Mouse (Mus musculus) ZHBTc4 (cell line): Measurements from ENCODE around the gene Gfod1.

Experiments
- DNase-seq: peaks from one replicate; pipeline ENCODE4 v3.0.0-alpha.2; 2011; ENCODE audit warnings: low read depth, low spot score

Gfod1 gene

DNA sequence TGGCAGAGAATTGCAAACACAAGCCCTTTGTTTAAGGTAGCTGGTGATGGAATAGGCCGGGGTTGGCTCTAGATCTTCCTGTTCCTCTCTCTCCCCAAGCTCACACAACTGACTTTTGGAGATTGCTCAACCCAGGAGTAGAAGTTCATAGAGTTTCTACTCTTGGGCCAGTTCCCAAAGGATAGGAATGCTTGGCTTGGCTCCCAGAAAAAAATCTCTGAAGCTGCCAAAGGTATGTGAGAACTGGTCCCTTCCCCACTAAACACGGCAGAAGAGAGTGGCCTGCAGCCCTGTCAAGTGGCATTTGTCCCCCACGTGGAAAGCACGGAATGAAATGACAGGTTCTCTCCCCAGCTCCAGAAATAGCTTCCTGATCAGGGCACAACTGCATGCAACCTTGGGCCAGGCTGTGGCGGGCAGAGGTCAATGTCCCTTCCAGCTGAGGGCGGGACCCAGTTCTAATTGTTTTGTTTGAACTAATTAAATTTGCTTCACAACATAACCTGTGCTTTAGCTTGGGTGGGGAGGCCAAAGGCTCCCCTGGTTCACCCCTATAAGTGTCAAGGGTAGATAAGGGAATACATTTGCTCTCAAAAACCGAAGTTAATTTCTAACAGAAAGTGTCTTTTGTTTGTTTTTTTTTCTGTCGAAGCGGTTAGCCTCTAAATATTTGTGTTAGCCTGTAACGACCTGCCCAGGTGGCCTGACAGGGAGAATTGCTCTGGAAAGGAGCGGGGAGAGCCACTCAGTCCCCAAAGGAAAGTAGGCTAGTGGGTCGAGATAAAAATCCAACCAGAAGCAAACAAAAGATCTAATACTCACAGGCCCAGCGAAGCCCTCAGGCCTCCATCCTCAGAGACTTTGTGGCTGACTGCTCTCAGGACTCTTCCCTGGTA is 71.8 kb downstream of the Gfod1 start:
- peak; percentile 33 for DNase-seq

DNA sequence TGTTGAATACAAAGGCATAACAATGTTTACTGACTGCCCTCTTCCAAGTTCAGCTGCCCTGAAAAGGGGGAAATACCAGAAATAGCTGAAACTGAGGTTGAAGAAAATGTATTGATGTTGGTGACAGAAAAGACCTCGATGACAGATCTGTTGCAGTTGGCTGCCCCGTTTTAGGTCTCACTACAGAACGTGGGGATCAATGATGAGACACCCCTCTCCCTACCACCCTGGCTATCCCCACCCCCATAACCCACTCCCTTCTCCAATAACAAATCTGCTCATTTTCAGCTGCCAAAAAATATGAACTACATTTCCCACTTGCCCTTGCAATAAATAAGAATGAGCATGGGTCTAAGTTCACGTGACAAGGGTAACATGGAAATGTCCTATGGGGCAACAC is 73.1 kb downstream of the Gfod1 start:
- no peak for DNase-seq

DNA sequence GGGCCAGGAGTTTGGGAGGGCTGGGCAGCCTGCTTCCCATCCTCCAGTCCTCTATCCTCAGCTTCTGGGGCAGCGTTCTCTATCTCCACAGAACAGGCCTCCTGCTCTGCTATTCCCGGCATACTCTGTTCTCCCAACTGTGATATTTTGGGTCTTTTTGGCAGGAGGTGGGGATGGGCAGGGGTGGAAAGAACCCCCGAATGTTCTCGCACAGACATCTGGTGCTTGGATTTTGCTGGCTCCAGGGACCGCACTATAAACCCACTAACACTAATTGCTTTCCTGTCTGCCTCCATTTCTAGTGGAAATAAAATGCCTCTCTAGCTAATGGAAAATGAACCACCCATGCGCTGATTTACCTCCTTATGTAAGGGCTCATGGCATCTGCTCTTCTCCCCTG is 73.7 kb downstream of the Gfod1 start:
- no peak for DNase-seq

DNA sequence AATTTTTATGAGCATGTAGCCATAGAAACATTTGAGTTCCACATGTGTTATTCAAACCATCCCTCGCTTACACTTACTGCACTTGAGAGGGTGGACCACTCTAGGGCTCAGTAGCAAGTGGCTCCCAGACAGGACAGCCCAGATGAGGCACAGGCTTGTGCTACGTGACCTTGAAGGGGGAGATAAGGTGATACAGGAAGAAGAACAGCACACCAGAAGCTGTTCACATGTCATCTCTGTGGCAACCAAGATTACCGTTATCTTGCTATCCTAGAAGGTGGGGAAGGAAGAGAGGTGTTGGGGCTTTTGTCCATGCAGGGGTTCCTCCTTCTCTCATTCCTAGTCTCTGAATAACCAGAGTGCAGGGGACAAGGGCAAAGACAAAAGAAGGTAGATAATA is 74.2 kb downstream of the Gfod1 start:
- no peak for DNase-seq

DNA sequence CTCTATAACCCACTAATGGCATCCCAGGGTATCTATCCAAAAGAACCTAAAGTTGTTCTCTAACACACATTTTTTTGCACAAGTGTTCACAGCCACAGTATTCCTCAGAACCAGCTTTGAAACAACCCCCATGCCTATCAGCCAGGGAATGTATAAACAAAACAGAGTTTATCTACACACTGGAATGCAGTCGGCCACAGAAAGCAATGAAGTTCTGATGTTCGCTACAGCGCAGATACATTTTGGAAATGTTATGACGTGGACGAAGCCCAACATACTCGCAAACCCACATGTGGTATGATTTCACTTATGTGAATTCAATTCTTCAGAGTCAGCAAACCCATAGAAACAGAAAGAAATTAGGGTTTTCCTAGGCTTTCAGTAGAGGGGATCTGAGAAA is 75.8 kb downstream of the Gfod1 start:
- DNase-seq = no peak

DNA sequence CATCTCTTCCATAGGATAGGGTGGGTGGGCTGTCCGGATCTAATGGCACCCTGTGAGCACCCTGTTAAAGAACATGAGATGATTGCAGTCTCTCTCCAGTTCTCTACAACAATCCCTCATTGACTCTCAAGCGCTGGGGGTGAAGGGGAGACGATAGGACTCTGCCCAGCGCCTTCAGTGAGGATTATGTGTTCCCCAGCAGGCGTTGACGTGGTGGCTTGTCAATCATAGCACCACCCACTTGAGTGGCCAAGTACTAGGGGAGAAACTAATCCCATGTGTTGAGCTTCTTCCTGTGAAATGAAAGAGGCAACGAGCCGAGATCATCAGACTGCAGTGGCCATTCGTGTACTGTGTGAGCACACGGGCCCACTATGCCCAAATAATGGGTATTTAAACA is 77.9 kb downstream of the Gfod1 start:
- no peak for DNase-seq

DNA sequence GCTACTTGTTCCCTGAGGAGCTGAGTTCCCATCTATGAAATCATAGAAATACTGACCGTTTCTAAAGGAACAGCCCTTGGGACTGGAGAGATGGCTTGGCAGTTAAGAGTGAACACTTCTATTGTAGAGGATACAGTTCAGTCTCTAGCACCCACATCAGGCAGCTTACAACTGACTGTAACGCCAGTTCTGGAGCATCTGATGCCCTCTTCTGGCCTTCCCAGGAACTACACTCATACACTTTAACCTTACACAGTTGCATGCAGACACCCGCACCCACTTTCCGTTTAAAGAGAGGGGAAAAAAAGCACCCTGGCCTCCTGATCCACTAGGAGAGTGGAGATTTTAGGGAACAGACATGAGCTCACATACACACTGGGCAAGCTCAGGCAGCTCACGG is 78.8 kb downstream of the Gfod1 start:
- DNase-seq = peak; percentile 46

DNA sequence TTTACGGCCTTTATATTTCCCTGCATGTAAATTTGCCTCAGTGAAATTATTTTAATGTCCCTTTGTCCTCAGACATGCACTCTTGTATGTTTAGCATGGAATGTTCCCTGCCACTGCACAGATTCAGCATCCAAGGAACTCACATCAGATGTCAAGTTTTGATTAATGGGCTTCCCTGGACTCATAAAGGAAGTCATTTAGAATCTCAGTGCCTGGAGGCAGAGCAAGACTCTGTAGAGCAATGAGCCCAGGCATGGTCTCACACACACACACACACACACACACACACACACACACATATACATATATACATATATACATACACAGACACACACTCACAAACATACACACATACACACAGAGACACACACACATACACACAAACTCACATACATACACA is 81.9 kb downstream of the Gfod1 start:
- DNase-seq = no peak

DNA sequence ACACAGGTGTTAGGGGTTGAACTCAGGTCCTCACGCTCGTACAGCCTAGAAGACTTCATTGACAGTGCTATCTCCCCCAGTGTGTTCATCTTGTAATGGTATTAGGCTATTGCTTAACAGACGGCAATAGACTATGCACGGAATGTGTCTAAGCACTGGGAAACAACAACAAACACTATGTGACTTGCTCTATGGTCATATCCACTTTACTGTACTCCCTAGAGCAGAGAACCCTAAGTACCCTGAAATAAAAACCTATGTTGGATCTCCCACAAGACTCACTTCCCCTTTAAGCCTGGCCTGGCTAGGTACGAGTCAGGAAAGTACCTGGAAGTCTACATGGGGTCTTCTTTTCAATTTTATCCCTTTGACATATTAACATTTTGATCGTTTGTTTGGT is 82.7 kb downstream of the Gfod1 start:
- no peak for DNase-seq

DNA sequence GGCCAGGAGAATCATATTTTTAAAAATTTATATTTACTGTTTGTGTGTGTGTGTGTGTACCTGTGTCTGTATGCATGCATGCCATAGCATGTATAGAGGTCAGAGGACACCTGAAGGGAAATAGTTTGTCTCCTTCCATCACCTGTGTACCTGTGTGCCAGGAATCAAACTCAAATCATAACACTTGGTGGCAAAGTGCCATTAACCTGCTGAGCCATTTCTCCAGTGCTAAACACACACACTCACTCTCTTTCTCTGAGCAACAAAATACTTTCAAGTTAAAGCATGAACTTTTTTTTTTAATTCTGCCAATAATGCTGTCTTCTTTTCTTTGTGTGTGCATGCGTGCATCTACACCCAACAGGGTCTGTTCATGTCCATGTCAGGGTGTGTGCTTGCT is 83.3 kb downstream of the Gfod1 start:
- no peak for DNase-seq

DNA sequence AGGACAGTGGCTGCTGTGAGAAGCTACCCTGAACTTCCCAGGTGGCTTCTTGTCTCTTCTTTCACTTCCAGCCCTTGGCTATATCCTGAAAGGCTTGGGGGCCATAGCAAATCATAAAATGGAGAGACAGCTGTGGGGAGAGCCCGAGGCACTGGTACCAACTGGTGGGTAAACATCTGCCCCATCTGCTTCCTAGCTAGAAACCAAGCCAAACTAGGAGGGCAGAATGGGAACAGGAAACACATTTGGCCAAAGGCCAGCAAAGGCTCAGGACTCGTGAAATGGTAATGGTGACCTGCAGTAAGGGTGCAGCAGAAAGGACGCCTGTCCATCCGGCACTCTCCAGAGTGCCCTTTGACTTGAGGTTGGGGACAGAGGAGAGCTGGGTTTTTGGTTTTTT is 85.2 kb downstream of the Gfod1 start:
- no peak for DNase-seq

DNA sequence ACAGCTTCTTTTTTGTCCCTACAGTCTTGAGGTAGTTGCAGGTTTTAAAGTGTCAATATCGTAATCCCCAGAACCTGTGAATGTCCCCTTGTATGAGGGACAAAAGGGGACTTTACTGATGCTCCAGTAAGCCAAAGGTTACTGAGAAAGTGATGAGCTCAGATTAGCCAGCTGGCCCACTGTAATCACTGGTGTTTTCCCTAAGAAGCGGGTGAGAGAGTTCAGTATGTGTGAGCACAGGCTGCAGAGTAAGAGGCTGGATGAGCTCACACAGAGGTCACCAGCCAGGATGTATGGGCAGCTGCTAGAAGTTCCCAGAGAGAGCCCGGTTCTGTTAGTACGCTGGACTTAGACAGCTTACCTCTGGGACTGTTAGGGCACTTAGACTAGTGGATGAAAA is 85.7 kb downstream of the Gfod1 start:
- DNase-seq = no peak

DNA sequence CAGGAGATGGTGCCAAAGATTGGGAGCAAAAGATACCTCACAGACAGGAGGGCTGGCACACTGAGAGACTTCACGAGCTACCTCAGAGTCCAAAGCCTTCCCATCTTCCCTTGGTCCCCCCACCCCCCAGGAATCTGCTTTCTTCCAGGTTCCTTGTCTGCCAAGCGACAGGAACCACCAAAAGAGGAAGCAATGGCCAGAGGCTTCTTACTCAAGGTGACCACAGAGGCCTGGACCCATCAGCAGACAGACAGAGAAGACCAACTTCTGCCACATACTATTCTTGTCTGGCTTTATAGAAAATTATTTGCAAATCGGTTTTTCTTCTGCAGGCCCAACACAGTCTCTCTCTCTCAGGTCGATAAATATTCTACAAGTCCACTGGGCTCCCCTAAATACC is 86.3 kb downstream of the Gfod1 start:
- DNase-seq = no peak

DNA sequence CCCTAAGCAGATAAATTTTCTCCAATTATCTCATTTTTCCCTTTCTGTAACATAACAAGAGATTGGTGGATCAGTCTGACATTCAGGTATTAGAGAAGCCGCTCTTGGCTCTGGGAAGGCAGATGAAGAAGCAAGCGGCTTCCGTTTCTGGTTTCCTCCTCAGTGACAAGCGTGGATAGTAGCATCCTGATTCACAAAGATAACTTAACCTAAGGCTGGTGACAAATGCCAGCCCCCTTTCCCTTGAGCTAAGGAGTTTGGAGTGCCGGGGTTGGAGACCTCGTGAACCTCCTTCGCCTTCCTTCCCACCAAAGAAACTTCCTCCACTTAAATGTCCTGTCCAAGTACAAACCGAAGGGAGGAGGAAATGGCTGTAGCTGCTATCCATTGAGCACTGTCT is 86.9 kb downstream of the Gfod1 start:
- DNase-seq = no peak

DNA sequence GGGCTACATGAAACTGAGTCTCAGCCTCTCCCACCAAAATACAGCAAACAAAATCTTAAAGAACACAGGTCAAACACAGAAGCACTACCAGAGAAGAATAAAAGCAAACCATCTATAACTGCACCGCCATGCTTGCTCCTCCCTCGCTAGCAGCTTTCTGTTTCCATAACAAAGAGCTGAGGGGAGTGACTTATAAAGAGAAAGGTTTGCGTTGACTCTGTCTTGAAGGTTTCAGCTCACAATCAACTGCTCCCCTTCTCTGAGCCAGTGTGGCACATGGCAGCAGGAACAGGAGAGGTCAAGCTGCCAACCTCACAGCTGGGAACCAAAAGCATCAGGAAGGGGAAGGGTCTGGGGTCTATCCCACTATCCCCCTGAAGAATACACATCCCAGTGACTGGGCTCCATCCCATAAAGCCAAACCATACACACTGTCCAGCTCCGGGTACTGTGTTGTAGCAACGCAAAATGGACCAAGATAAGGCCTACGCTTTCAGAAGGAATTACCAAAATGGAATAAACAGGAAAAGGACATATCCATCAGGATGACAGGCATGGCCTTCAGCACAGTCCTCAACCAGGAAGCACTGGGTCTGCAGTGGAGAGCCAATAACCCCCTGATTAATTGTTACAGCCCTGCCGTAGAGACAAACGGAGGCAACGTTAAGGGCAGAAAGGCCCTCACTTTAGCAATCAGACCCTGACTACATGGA is 87.8 kb downstream of the Gfod1 start:
- DNase-seq = no peak

DNA sequence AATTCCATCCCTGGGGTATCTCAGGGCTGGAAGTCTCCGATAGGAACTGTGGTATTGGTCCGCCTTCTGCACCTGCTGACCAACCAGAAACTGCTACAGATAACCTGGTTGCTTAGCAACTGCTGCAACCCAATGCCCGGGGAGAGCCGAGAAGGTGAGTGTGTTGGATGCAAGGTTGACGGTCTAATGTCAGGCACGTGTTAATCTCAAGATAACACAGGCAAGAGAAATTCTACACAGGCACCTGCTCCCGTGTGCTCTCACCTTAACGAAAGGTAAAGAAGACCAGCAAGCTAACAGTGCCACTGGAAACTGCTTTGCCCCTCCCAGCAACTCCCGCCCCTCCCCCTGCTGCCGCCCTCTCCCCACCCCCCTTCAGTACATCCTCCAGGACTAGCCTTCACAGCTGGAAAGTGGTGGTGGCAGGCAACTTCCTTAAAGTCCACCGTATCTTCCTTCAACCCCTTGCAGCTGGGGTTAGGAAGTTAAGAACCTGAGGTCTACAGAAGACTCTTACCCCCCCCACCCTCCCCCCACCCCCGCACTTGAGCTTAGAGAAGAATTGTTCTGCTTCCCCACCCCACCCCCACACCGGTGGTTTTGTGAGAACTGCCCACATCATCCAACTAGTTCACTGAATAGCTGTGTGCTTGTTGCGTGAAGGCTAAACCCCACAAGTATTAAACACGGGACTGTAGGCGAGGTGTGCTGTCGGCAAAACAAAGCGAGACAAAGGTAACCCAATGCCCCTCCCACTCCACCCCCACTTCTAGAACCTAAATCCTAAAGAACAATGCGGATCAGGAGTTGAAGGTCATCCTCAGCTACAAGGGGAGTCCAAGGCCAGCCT is 88.6 kb downstream of the Gfod1 start:
- peak; percentile 83 for DNase-seq

DNA sequence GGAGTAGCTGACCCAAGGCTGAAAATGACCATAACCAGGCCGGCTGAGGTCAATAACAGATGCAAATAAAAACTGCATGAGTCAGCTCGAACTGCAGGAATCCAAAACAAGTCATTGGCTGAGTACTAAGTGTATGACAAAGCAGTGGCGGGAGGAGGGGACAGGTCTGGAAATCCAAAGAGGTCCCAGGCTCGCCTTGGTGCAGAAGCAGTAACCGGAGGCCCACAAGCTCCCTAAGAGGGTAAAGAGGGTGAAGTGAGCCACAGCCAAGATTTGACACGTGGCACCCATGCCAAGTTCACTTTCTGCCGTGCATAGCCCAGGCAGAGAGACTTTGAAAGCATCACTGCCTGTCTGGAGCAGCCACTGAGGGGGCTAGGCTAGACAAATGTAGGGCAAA is 91.6 kb downstream of the Gfod1 start:
- DNase-seq = no peak

DNA sequence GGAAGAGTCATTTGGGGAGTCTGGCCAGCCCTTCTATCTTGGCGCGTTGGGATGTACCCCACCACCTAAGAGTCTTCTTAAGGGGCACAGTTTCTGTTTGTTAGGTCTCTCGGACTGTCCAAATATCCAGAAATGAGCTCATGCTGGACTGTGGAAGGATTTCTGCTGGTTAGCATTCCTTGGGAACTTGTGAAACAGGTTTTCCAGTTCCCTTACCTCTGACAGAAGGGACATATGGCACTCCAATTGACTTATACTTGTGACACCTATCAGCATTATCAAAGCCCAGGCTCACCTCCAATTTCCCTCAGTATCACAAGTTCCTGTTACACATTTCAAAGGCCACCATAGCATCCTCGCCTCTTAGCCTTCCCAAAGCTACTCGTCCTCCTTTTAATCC is 93.0 kb downstream of the Gfod1 start:
- DNase-seq = no peak

DNA sequence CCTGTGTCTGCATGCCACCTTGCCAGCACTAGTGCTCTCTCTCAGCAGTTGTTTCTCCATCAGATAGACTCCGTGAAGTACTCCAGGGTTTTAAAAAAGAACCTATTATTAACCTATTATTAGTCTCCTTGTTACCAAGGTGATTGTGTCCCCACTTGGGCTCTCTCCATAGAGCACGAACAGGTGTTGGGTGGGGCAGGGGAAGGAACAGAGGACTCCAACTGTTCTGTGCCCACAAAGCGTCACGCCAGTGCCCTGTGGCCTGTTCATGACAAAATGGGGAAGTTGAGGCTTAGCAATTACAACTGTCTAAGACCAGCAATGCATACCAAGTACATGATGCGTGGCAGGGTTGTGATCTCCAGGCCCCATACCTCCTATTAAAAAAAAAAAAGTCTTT is 94.4 kb downstream of the Gfod1 start:
- DNase-seq = no peak

DNA sequence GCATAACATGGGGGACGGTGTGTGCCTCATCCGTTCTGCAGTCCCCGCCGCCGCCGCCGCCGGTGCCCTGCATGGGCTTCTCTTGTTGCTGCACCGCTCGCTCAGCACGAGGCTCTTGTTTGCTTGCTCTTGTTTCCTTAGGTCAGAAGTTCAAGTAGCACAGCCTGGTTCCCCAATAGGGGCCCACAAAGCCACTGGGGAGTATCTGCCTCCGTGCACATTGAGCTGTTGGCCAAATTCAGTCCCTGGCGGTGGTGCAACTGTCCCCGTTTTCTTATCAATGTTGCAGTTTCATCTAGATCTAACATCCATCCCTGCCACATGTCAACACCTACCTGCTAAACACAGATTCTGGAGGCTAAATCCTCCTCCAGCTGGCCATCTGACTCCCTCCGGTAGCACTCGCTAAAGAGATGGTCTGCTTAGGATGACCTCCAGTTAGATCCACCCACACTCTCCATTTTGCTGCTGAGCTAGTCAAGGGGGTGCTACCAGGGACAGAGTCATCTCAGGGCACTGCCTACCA is 95.0 kb downstream of the Gfod1 start:
- no peak for DNase-seq

DNA sequence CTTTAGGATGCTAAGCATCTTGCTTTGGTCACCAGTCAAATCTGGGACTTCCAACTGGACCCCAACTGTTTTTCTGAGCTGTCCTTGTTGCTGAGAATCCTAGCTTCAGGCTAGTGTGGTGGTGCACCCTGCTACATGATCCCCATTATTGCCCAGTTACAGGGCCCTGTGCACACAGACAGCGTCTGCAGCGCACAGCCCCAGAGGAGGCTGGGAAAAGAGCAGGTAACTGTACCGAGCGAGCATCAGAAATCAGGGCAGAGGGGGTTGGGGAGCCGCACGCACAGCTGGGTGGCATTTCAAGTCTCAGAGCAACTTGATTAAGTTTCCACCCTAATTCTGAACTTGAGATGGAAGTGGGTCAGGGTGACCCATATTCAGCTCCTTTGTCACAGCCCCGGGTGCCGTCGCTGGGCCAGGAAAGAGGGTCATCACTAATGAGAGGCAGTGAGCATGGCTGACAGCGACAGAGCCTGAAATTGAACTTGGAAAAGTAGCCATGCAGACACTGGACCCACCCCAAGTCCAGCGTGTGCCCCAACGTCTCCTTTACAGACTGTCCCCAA is 97.8 kb downstream of the Gfod1 start:
- no peak for DNase-seq

DNA sequence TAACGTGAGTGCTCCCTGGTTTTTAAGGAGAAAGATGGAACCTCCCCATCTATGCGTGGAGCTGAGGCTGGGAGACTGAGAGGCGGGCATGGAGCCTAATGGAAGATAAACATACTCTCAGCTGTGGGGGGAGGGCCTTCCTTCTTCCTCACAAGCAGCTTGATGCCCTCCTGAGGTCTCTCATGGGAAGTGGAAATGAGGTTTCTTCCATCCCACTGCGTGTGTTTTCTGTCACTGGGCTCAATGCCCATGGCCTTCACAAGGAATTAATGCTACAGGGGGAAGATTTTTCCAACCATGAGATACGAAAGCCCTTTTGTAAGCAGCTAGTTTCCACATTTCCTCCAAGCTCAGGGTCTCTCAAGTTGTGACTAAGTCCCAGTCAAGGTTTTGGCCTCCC is 100.3 kb downstream of the Gfod1 start:
- no peak for DNase-seq
